Mouse (Mus musculus) CH12.LX (cell line): Measurements from ENCODE around the gene Cobll1. TPM values are rescaled to one million over a fixed set of nuclear protein-coding genes. Genes with fewer than 3 reads are reported as not detected.

ENCODE experiments used
- DNase-seq: peaks from one replicate; pipeline ENCODE4 v3.0.0-alpha.2; 2013; ENCODE audit errors: extremely low read depth
- H3K27ac ChIP-seq: 2 replicates; pipeline ENCODE4 v1.5.1; 2012; ENCODE audit warnings: low read depth, mild to moderate bottlenecking, control low read depth, moderate library complexity; ENCODE audit not compliant: insufficient read depth
- H3K27me3 ChIP-seq: replicated peaks from 2 replicates; pipeline ENCODE3; 2012; ENCODE audit warnings: inconsistent platforms
- H3K36me3 ChIP-seq, 2 experiments: replicated peaks in 1 of 2; 2 replicates each; pipeline versions ENCODE3 to v1.6.1; 2012; ENCODE audit warnings: inconsistent platforms in 1 of 2, low read length in 1 of 2, mild to moderate bottlenecking in 1 of 2, mixed read lengths in 1 of 2, moderate library complexity in 1 of 2; ENCODE audit not compliant: control insufficient read depth in 1 of 2, insufficient read depth in 1 of 2
- H3K4me1 ChIP-seq, 2 experiments: 2 replicates each; pipeline ENCODE4 v1.6.1; 2012; ENCODE audit warnings: inconsistent platforms in 1 of 2, moderate library complexity in 1 of 2; ENCODE audit not compliant: insufficient read depth in 2 of 2, control insufficient read depth in 1 of 2
- H3K4me2 ChIP-seq: 2 replicates; pipeline ENCODE4 v1.6.1; 2012; ENCODE audit warnings: low read depth, mild to moderate bottlenecking, control low read depth; ENCODE audit not compliant: poor library complexity, insufficient read depth, severe bottlenecking
- H3K4me3 ChIP-seq, 3 experiments: fragments of 150-350 bp in 1 of 3; sonication (generic) in 1 of 3; replicated peaks in 1 of 3; 2 replicates each; pipeline versions ENCODE3 to v1.5.1; 2011 to 2012; ENCODE audit warnings: low read depth in 2 of 3, low read length in 2 of 3, mild to moderate bottlenecking in 2 of 3, moderate library complexity in 2 of 3, control low read depth in 1 of 3, improper control_type of control experiment in 1 of 3, inconsistent platforms in 1 of 3, mixed read lengths in 1 of 3; ENCODE audit not compliant: poor library complexity in 1 of 3
- H3K79me2 ChIP-seq: replicated peaks from 2 replicates; pipeline ENCODE4 v1.6.1; 2012; ENCODE audit warnings: mild to moderate bottlenecking, moderate library complexity; ENCODE audit not compliant: control insufficient read depth, poor library complexity, insufficient read depth, severe bottlenecking; ENCODE audit errors: extremely low read depth
- H3K9ac ChIP-seq: 2 replicates; pipeline ENCODE4 v1.6.1; 2012; ENCODE audit warnings: low read depth, mild to moderate bottlenecking, control low read depth, moderate library complexity; ENCODE audit not compliant: insufficient read depth
- H3K9me3 ChIP-seq: replicated peaks from 2 replicates; pipeline ENCODE3; 2012; ENCODE audit warnings: low read length, inconsistent platforms, mixed read lengths
- BHLHE40 ChIP-seq: IDR thresholded peaks from 2 replicates; pipeline ENCODE4 v1.6.1; 2011; ENCODE audit warnings: mild to moderate bottlenecking, low read depth, low read length, improper control_type of control experiment
- CTCF ChIP-seq, 2 experiments: IDR thresholded peaks in 1 of 2; conservative IDR thresholded peaks in 1 of 2; 2 replicates each; pipeline ENCODE4 v1.5.1; 2011 to 2012; ENCODE audit warnings: low read depth in 2 of 2, low read length in 2 of 2, improper control_type of control experiment in 1 of 2, inconsistent platforms in 1 of 2, mild to moderate bottlenecking in 1 of 2, moderate library complexity in 1 of 2
- GABPA ChIP-seq: IDR thresholded peaks from 2 replicates; pipeline ENCODE4 v1.6.1; 2012; ENCODE audit warnings: low read depth, low read length, improper control_type of control experiment, inconsistent platforms; ENCODE audit not compliant: insufficient replicate concordance
- HCFC1 ChIP-seq: IDR thresholded peaks from 2 replicates; pipeline ENCODE4 v1.6.1; 2012; ENCODE audit warnings: low read depth, mild to moderate bottlenecking, inconsistent platforms, low read length, improper control_type of control experiment
- IRF4 ChIP-seq: IDR thresholded peaks from 2 replicates; pipeline ENCODE4 v1.6.1; 2014; ENCODE audit warnings: low read depth, mild to moderate bottlenecking, inconsistent platforms, low read length, improper control_type of control experiment
- JUN ChIP-seq: IDR thresholded peaks from 2 replicates; pipeline ENCODE4 v1.6.1; 2011; ENCODE audit warnings: low read depth, mild to moderate bottlenecking, low read length, improper control_type of control experiment, moderate library complexity; ENCODE audit not compliant: insufficient read depth
- JUND ChIP-seq: conservative IDR thresholded peaks from 2 replicates; pipeline ENCODE4 v1.6.1; 2011; ENCODE audit warnings: low read depth, low read length, improper control_type of control experiment
- MXI1 ChIP-seq: IDR thresholded peaks from 2 replicates; pipeline ENCODE4 v1.6.1; 2011; ENCODE audit warnings: mild to moderate bottlenecking, low read depth, low read length, improper control_type of control experiment
- POLR2A ChIP-seq: IDR thresholded peaks from 2 replicates; pipeline ENCODE4 v1.6.1; 2011; ENCODE audit warnings: low read depth, mild to moderate bottlenecking, improper control_type of control experiment, low read length
- RAD21 ChIP-seq: IDR thresholded peaks from 2 replicates; pipeline ENCODE4 v1.6.1; 2011; ENCODE audit warnings: low read depth, mild to moderate bottlenecking, low read length, improper control_type of control experiment, moderate library complexity
- SMC3 ChIP-seq: IDR thresholded peaks from 2 replicates; pipeline ENCODE4 v1.6.1; 2011; ENCODE audit warnings: low read depth, low read length, improper control_type of control experiment
- TCF12 ChIP-seq: IDR thresholded peaks from 2 replicates; pipeline ENCODE4 v1.6.1; 2014; ENCODE audit warnings: low read depth, mild to moderate bottlenecking, inconsistent platforms, low read length, improper control_type of control experiment
- USF2 ChIP-seq: conservative IDR thresholded peaks from 2 replicates; pipeline ENCODE4 v1.6.1; 2011; ENCODE audit warnings: low read depth, low read length, improper control_type of control experiment
- ZC3H11A ChIP-seq: IDR thresholded peaks from 2 replicates; pipeline ENCODE4 v1.6.1; 2012; ENCODE audit warnings: low read depth, mild to moderate bottlenecking, inconsistent platforms, low read length, improper control_type of control experiment
- ZMIZ1 ChIP-seq: IDR thresholded peaks from 2 replicates; pipeline ENCODE4 v1.6.1; 2012; ENCODE audit warnings: low read depth, mild to moderate bottlenecking, inconsistent platforms, low read length, improper control_type of control experiment
- dilution Hi-C: fragments of 300-500 bp; cut with MboI; formaldehyde crosslinking; loops from 2 replicates; pipeline ENCODE4 v1.14.3; 2020; ENCODE audit warnings: low sequenced_read_pairs; ENCODE audit not compliant: extremely low pct_unique_long_range_greater_than_20kb, extremely low pct_ligation_motif_present
- in situ Hi-C: fragments of 300-500 bp; cut with MboI; formaldehyde crosslinking; loops from 3 replicates; pipeline ENCODE4 v1.14.3; 2019; ENCODE audit warnings: low sequenced_read_pairs, low pct_ligation_motif_present, low pct_unique_long_range_greater_than_20kb, mixed read lengths
- polyA plus RNA-seq: library from polyadenylated mRNA; unstranded; fragments of >175 nt; gene quantifications from 2 replicates; pipeline ENCODE4 v1.2.1, GENCODE M21; 2012; ENCODE audit warnings: low read depth; ENCODE audit not compliant: insufficient read length
- total RNA-seq, 2 experiments: library from RNA; depleted of rRNA; stranded (reverse); fragments of 300-350 nt in 1 of 2; fragments of >200 nt in 1 of 2; gene quantifications; 2 replicates each; pipeline ENCODE4 v1.2.3; 2012 to 2014

Gene Cobll1
- total and polyA plus RNA-seq, 3 experiments: 0.67 to 1.9 (median 1.5) TPM

GRCm38 (mm10) chr2:65228426-65228825 lies 10.8 kb downstream of the Cobll1 start:
- in situ Hi-C loops: no loop called here
- no peak for DNase-seq
- Histone ChIP-seq H3K27ac (no peak overlapping the region), H3K4me2 (no peak overlapping the region), H3K36me3 (no peaks in the 10 kb centered on the region), H3K79me2 (no peaks in the 10 kb centered on the region), H3K9me3 (no peaks in the 10 kb centered on the region), H3K4me1 (no peaks in the 10 kb centered on the region), H3K9ac (no peak overlapping the region), H3K4me3 (no peak overlapping the region), H3K27me3 (no peaks in the 10 kb centered on the region)
- no peak for TF ChIP-seq TCF12
- no peak for TF ChIP-seq IRF4
- no peak for TF ChIP-seq ZC3H11A
- no peak for TF ChIP-seq HCFC1
- no peak for TF ChIP-seq GABPA
- TF ChIP-seq BHLHE40: no peak
- TF ChIP-seq SMC3: no peak
- no peak for TF ChIP-seq CTCF (conservative IDR thresholded peaks at IDR 0.05 in 1 of 2, IDR thresholded peaks at IDR 0.05 in 1 of 2; ENCODE audit: low read depth in 2 of 2, low read length in 2 of 2)
- no peak for TF ChIP-seq ZMIZ1
- TF ChIP-seq MXI1: no peak
- TF ChIP-seq JUN: no peak
- no peak for TF ChIP-seq POLR2A
- TF ChIP-seq USF2: no peak
- TF ChIP-seq JUND: no peak
- dilution Hi-C loops: no loop called here

DNA sequence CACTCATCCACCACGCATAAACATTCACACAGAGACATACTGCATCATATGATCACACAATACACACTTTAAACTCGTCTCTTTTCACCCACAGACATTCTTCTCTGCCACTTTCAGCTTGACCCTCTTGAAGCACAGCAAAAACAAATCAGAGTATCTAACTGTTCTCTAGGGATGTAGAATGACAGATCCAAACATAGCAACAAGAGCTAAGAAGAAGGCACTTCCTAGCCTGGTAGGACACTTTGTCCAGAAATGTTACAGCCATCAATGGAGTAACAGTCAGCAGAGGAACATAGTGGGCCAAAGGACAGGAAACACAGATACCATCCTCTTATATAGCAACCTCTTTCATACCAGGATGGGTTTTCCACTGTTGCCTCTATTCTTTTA lies 11.3 kb downstream of the Cobll1 start:
- Histone ChIP-seq H3K27ac (no peak overlapping the region), H3K9me3 (no peaks in the 10 kb centered on the region), H3K79me2 (no peaks in the 10 kb centered on the region), H3K9ac (no peak overlapping the region), H3K36me3 (no peaks in the 10 kb centered on the region), H3K27me3 (no peaks in the 10 kb centered on the region), H3K4me2 (no peak overlapping the region), H3K4me3 (no peak overlapping the region)
- DNase-seq: no peak
- in situ Hi-C loops: no loop called here
- TF ChIP-seq GABPA: no peak
- no peak for TF ChIP-seq RAD21
- TF ChIP-seq, all 38 proteins: peak for 0
- no peaks in the 10 kb centered on the region for H3K4me1 ChIP-seq
- dilution Hi-C loops: no loop called here
